Mouse (Mus musculus) Patski (cell line): ENCODE measurements at regions not wholly inside any gene's neighbourhood (a gene's known extent, or its start where the extent isn't known, plus 50 kb on each side); places are given as distances from the start of the nearest gene placed in this dataset.

Source experiments
- ATAC-seq: fragments of 100-300 bp; one replicate; pipeline ENCODE4 v1.8.0; 2021
- CTCF ChIA-PET: fragments of 350-600 bp; sonication (Branson Sonifier 250); formaldehyde crosslinking; loops from one replicate; lab custom pipeline; 2022; ENCODE audit warnings: inconsistent platforms; lab: Charles Lee
- POLR2A ChIA-PET: fragments of 350-600 bp; sonication (Branson Sonifier 250); formaldehyde crosslinking; loops from one replicate; lab custom pipeline; 2022; ENCODE audit warnings: antibody characterized with exemption, inconsistent platforms; lab: Charles Lee
- DNase-seq: peaks from one replicate; pipeline ENCODE4 v3.0.0-alpha.2; 2011; ENCODE audit warnings: low read depth, low spot score
- H3K27me3 ChIP-seq: fragments of 371-371 bp; one replicate; pipeline ENCODE4 v1.5.1; 2021
- CTCF ChIP-seq: fragments of 100-300 bp; IDR thresholded peaks from one replicate; pipeline ENCODE4 v1.5.1; 2021
- in situ Hi-C: fragments of 300-500 bp; cut with MboI; formaldehyde crosslinking; loops from 3 replicates; pipeline ENCODE4 v1.11.1; 2018; ENCODE audit warnings: low pct_unique_long_range_greater_than_20kb, mixed read lengths

- in situ Hi-C loops = no loop called here
- no peak for TF ChIP-seq CTCF
- ChIA-PET POLR2A (interaction anchor here (0.8 kb wide), 1 partner anchor 9 kb away, joined by 3 read pairs; no protein-coding TSS in a partner anchor), CTCF (no interaction called here)
- DNase-seq (no peak), ATAC-seq (no peak)
- no peaks in the 10 kb centered on the region for H3K27me3 ChIP-seq
Observed at GRCm38 (mm10) chr15:94011499-94011898, 415.8 kb upstream of the Prickle1 start.

GRCm38 (mm10) chr15:94006082-94006481, 410.4 kb upstream of the Prickle1 start:
- TF ChIP-seq CTCF = no peak
- H3K27me3 ChIP-seq = no peaks in the 10 kb centered on the region
- no peak for ATAC-seq
- CTCF ChIA-PET = interaction anchor here (1.2 to 1.5 kb wide), 3 partner anchors 10 to 48 kb away, joined by 3 to 4 read pairs (median 3); no protein-coding TSS in a partner anchor
- no peak for DNase-seq
- in situ Hi-C loops = no loop called here
- POLR2A ChIA-PET = no interaction called here

GRCm38 (mm10) chr15:94004911-94005310, 409.2 kb upstream of the Prickle1 start:
- no peak for ATAC-seq
- no peak for DNase-seq
- POLR2A ChIA-PET = no interaction called here
- TF ChIP-seq CTCF = no peak
- H3K27me3 ChIP-seq = no peaks in the 10 kb centered on the region
- in situ Hi-C loops = no loop called here
- CTCF ChIA-PET = interaction anchor here (1.5 kb wide), 1 partner anchor 16 kb away, joined by 4 read pairs; no protein-coding TSS in a partner anchor

- TF ChIP-seq CTCF = no peak
- CTCF ChIA-PET = interaction anchor here (0.8 to 1.5 kb wide), 4 partner anchors 9 to 27 kb away, joined by 3 to 4 read pairs (median 3); no protein-coding TSS in a partner anchor
- in situ Hi-C loops = no loop called here
- H3K27me3 ChIP-seq = no peaks in the 10 kb centered on the region
- no peak for ATAC-seq
- POLR2A ChIA-PET = interaction anchor here (0.6 kb wide), 1 partner anchor 162 kb away, joined by 4 read pairs; no protein-coding TSS in a partner anchor
- DNase-seq = no peak
Observed at GRCm38 (mm10) chr15:94003145-94003544, 407.5 kb upstream of the Prickle1 start.

- POLR2A ChIA-PET = no interaction called here
- ATAC-seq (no peak), DNase-seq (no peak)
- no peaks in the 10 kb centered on the region for H3K27me3 ChIP-seq
- TF ChIP-seq CTCF = no peak
- CTCF ChIA-PET = interaction anchor here (0.8 to 1.0 kb wide), 2 partner anchors 20 to 405 kb away, joined by 3 to 5 read pairs; no protein-coding TSS in a partner anchor
- in situ Hi-C loops = no loop called here
Observed at GRCm38 (mm10) chr15:93994542-93994941, 398.9 kb upstream of the Prickle1 start.

- no peak for ATAC-seq
- CTCF ChIA-PET = interaction anchor here (1.0 to 1.2 kb wide), 3 partner anchors 13 to 30 kb away, joined by 3 to 4 read pairs (median 3); no protein-coding TSS in a partner anchor
- H3K27me3 ChIP-seq = no peaks in the 10 kb centered on the region
- DNase-seq = no peak
- POLR2A ChIA-PET = no interaction called here
- no peak for TF ChIP-seq CTCF
- in situ Hi-C loops = no loop called here
Observed at GRCm38 (mm10) chr15:93990139-93990538, 394.4 kb upstream of the Prickle1 start.

- POLR2A ChIA-PET = no interaction called here
- DNase-seq (no peak), ATAC-seq (no peak)
- no peaks in the 10 kb centered on the region for H3K27me3 ChIP-seq
- in situ Hi-C loops = no loop called here
- no peak for TF ChIP-seq CTCF
- CTCF ChIA-PET = interaction anchor here (1.2 kb wide), 1 partner anchor 9 kb away, joined by 3 read pairs; no protein-coding TSS in a partner anchor
Observed at GRCm38 (mm10) chr15:93988367-93988766, 392.7 kb upstream of the Prickle1 start.

- no peak for TF ChIP-seq CTCF
- in situ Hi-C loops = no loop called here
- H3K27me3 ChIP-seq = no peaks in the 10 kb centered on the region
- DNase-seq (peak; percentile 28), ATAC-seq (no peak)
- POLR2A ChIA-PET = interaction anchor here (0.7 kb wide), 1 partner anchor 56 kb away, joined by 3 read pairs; no protein-coding TSS in a partner anchor
- CTCF ChIA-PET = interaction anchor here (1.5 kb wide), 1 partner anchor 9 kb away, joined by 4 read pairs; no protein-coding TSS in a partner anchor
Observed at GRCm38 (mm10) chr15:93986631-93987429, 391.1 kb upstream of the Prickle1 start.

GRCm38 (mm10) chr15:93982091-93982490, 386.4 kb upstream of the Prickle1 start:
- ChIA-PET CTCF (no interaction called here), POLR2A (no interaction called here)
- ATAC-seq (no peak), DNase-seq (no peak)
- in situ Hi-C loops = no loop called here
- no peak for TF ChIP-seq CTCF
- H3K27me3 ChIP-seq = no peaks in the 10 kb centered on the region

GRCm38 (mm10) chr15:93977494-93977893, 381.8 kb upstream of the Prickle1 start:
- ChIA-PET CTCF (no interaction called here), POLR2A (no interaction called here)
- in situ Hi-C loops = no loop called here
- TF ChIP-seq CTCF = peak; percentile 28
- no peak for DNase-seq
- no peak for ATAC-seq
- no peaks in the 10 kb centered on the region for H3K27me3 ChIP-seq

GRCm38 (mm10) chr15:93974727-93975126, 379.0 kb upstream of the Prickle1 start:
- ChIA-PET POLR2A (no interaction called here), CTCF (interaction anchor here (1.4 kb wide), 2 partner anchors 19 to 20 kb away, joined by 3 to 5 read pairs; no protein-coding TSS in a partner anchor)
- in situ Hi-C loops = no loop called here
- H3K27me3 ChIP-seq = no peaks in the 10 kb centered on the region
- no peak for ATAC-seq
- TF ChIP-seq CTCF = no peak
- DNase-seq = no peak
